Mouse (Mus musculus) intestine, embryonic 14.5 days (tissue): ENCODE results near the gene Prune2. TPM values are rescaled to one million over a fixed set of nuclear protein-coding genes. Genes with fewer than 3 reads are reported as not detected.

Experiments used
- ATAC-seq: fragments of 200-750 bp; cut with Nextera tagmentation; replicated peaks from 2 replicates; pipeline ENCODE4 v1.8.0; 2017; ENCODE audit warnings: low read depth, moderate number of reproducible peaks, moderate TSS enrichment, moderate library complexity; ENCODE audit not compliant: low FRiP score, low TSS enrichment
- DNase-seq: peaks from one replicate; pipeline ENCODE4 v3.0.0-alpha.2; 2018; ENCODE audit warnings: low spot score
- H3K27ac ChIP-seq: fragments of 300-500 bp; sonication (generic); 2 replicates; pipeline ENCODE4 v1.5.1; 2014; ENCODE audit warnings: low read depth, mild to moderate bottlenecking, control low read depth
- H3K27me3 ChIP-seq: fragments of 300-500 bp; sonication (generic); replicated peaks from 2 replicates; pipeline ENCODE4 v1.6.1; 2014; ENCODE audit warnings: low read length, control low read depth; ENCODE audit not compliant: control insufficient read depth, insufficient read depth
- H3K36me3 ChIP-seq: fragments of 300-500 bp; sonication (generic); 2 replicates; pipeline ENCODE4 v1.6.1; 2014; ENCODE audit warnings: low read length, control low read depth; ENCODE audit not compliant: control insufficient read depth, insufficient read depth
- H3K4me1 ChIP-seq: fragments of 300-500 bp; sonication (generic); replicated peaks from 2 replicates; pipeline ENCODE4 v1.6.1; 2014; ENCODE audit warnings: low read length, control low read depth, mixed read lengths; ENCODE audit not compliant: control insufficient read depth, insufficient read depth
- H3K4me2 ChIP-seq: fragments of 300-500 bp; sonication (generic); 2 replicates; pipeline ENCODE4 v1.6.1; 2014; ENCODE audit warnings: low read length
- H3K4me3 ChIP-seq: fragments of 300-500 bp; sonication (generic); 2 replicates; pipeline ENCODE4 v1.5.1; 2014; ENCODE audit warnings: low read depth, low read length, control low read depth, mixed read lengths
- H3K9ac ChIP-seq: fragments of 300-500 bp; sonication (generic); 2 replicates; pipeline ENCODE4 v1.6.1; 2014; ENCODE audit warnings: mild to moderate bottlenecking, low read length
- H3K9me3 ChIP-seq: fragments of 300-500 bp; sonication (generic); 2 replicates; pipeline ENCODE4 v1.6.1; 2016; ENCODE audit warnings: low read length, control low read depth; ENCODE audit not compliant: control insufficient read depth
- WGBS: fragments of 180-500 bp; shearing (Covaris S2); extraction: QIAGEN DNeasy Blood & Tissue Kit; methylation state at CpG from one replicate; pipeline ENCODE4 v1.1.7; 2014; 5-methylcytosine and 5-hydroxymethylcytosine counted together
- polyA plus RNA-seq: library from polyadenylated mRNA; unstranded; fragments of >200 nt; fragmentation: Nextera tagmentation; extraction: Ambion mirVana; gene quantifications from 2 replicates; pipeline ENCODE4 v1.2.1, GENCODE M21; 2014

Prune2 gene
- polyA plus RNA-seq, 1 experiment from 2014 or later = 2.2 TPM

DNA sequence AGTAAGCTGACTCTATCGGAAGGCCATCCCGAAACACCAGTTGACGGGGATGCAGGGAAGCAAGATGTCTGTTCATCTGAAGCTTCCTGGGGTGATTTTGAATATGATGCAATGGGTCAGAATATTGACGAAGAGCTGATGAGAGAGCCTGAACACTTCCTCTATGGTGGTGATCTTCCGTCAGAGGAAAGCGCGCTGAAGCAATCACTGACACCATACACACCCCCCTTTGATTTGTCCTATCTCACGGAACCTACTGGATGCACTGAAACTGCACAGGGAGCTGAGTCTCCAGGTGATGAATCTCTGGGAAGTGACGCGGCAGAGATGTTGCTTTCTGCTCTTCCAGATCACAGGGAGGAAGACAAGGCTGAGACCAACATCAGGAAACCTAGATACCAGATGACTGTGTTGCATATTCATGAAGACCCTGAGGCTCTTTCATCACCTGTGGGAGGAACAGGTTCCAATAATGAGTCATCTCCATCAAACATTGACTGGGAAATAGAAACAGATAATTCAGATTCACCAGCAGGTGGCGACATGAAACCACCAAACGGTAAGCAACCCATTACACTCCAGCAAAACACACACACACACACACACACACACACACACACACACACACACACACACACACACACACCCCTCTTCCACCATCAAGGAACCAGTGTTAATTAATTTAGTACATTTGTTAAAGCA is 168.3 kb downstream of the Prune2 start:
- DNase-seq (peak; percentile 58), ATAC-seq (no peak)
- Histone ChIP-seq H3K4me3 (no peak overlapping the region), H3K9ac (no peak overlapping the region), H3K9me3 (no peaks in the 10 kb centered on the region), H3K4me2 (no peak overlapping the region), H3K27ac (no peak overlapping the region), H3K27me3 (no peaks in the 10 kb centered on the region), H3K36me3 (no peaks in the 10 kb centered on the region), H3K4me1 (no peaks in the 10 kb centered on the region)
- WGBS = 67% methylated on average over 12 of the region's 12 CpGs

- Histone ChIP-seq H3K4me3 (no peak overlapping the region), H3K36me3 (no peaks in the 10 kb centered on the region), H3K9me3 (no peaks in the 10 kb centered on the region), H3K27me3 (no peaks in the 10 kb centered on the region), H3K9ac (no peak overlapping the region), H3K27ac (no peak overlapping the region), H3K4me1 (no peaks in the 10 kb centered on the region), H3K4me2 (no peak overlapping the region)
- DNase-seq = no peak
- no peak for ATAC-seq
- WGBS = 85% methylated on average over 7 of the region's 7 CpGs
Measured at GRCm38 (mm10) chr19:17125380-17125779, 169.5 kb downstream of the Prune2 start.

DNA sequence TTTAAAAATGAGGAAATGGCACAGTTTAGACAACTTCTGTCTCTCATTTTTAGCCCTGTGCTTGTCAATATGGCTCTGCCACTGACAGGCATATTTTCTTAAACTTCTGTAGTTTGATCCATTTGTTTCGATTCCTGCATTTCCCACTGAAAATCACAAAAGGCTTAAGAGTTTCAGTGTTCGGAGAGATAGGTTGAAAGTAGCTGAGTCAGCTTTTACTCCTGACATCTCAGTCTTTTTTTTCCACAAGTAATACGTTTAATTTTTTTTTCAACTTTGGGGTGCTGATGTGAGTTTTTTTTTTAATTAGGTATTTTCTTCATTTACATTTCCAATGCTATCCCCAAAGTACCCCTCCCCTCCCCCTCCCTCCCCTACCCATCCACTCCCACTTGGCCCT is 174.6 kb downstream of the Prune2 start:
- H3K4me3 ChIP-seq = no peak overlapping the region
- H3K4me1 ChIP-seq = no peaks in the 10 kb centered on the region
- H3K36me3 ChIP-seq = no peaks in the 10 kb centered on the region
- H3K9ac ChIP-seq = no peak overlapping the region
- 91% methylated on average over 3 of the region's 3 CpGs for WGBS
- no peaks in the 10 kb centered on the region for H3K27me3 ChIP-seq
- H3K27ac ChIP-seq = no peak overlapping the region
- ATAC-seq (no peak), DNase-seq (no peak)
- no peaks in the 10 kb centered on the region for H3K9me3 ChIP-seq
- H3K4me2 ChIP-seq = no peak overlapping the region

GRCm38 (mm10) chr19:17136677-17137460 is 181.0 kb downstream of the Prune2 start:
- H3K4me3 ChIP-seq = peak overlapping the region; percentile 30
- H3K27ac ChIP-seq = no peak overlapping the region
- DNase-seq (peak; percentile 66), ATAC-seq (no peak)
- 8% methylated on average over 21 of the region's 21 CpGs for WGBS
- H3K9me3 ChIP-seq = no peaks in the 10 kb centered on the region
- peaks cover 18% of the 10 kb centered on the region for H3K27me3 ChIP-seq
- H3K4me1 ChIP-seq = no peaks in the 10 kb centered on the region
- H3K36me3 ChIP-seq = no peaks in the 10 kb centered on the region
- peak overlapping the region; percentile 49 for H3K4me2 ChIP-seq
- peak overlapping the region; percentile 1; the same call in 1 of the 2 replicates for H3K9ac ChIP-seq

GRCm38 (mm10) chr19:17137656-17138055 is 181.7 kb downstream of the Prune2 start:
- Histone ChIP-seq H3K9ac (no peak overlapping the region), H3K27me3 (peaks cover 18% of the 10 kb centered on the region), H3K36me3 (no peaks in the 10 kb centered on the region), H3K9me3 (no peaks in the 10 kb centered on the region), H3K4me1 (no peaks in the 10 kb centered on the region), H3K4me3 (no peak overlapping the region), H3K27ac (no peak overlapping the region), H3K4me2 (no peak overlapping the region)
- DNase-seq = no peak
- ATAC-seq = no peak
- 45% methylated on average over 2 of the region's 2 CpGs for WGBS

- ATAC-seq (no peak), DNase-seq (no peak)
- no peaks in the 10 kb centered on the region for H3K4me1 ChIP-seq
- H3K27me3 ChIP-seq = peaks cover 18% of the 10 kb centered on the region
- no peak overlapping the region for H3K9ac ChIP-seq
- 25% methylated on average over 10 of the region's 10 CpGs for WGBS
- no peak overlapping the region for H3K4me2 ChIP-seq
- no peaks in the 10 kb centered on the region for H3K9me3 ChIP-seq
- H3K27ac ChIP-seq = no peak overlapping the region
- no peak overlapping the region for H3K4me3 ChIP-seq
- H3K36me3 ChIP-seq = no peaks in the 10 kb centered on the region
Measured at GRCm38 (mm10) chr19:17138144-17138915, 182.4 kb downstream of the Prune2 start.

GRCm38 (mm10) chr19:17140016-17140914 is 184.3 kb downstream of the Prune2 start:
- H3K4me2 ChIP-seq = no peak overlapping the region
- 52% methylated on average over 12 of the region's 12 CpGs for WGBS
- H3K4me1 ChIP-seq = no peaks in the 10 kb centered on the region
- H3K9ac ChIP-seq = no peak overlapping the region
- no peaks in the 10 kb centered on the region for H3K9me3 ChIP-seq
- H3K4me3 ChIP-seq = no peak overlapping the region
- no peak for DNase-seq
- H3K36me3 ChIP-seq = no peaks in the 10 kb centered on the region
- ATAC-seq = peak; percentile 74
- H3K27me3 ChIP-seq = peaks cover 18% of the 10 kb centered on the region
- no peak overlapping the region for H3K27ac ChIP-seq

- Histone ChIP-seq H3K36me3 (no peaks in the 10 kb centered on the region), H3K27me3 (0 out of 2 replicates have a peak, but pooled peaks cover 1% of the 10 kb centered on the region), H3K9me3 (no peaks in the 10 kb centered on the region), H3K27ac (no peak overlapping the region), H3K4me3 (no peak overlapping the region), H3K4me2 (no peak overlapping the region), H3K4me1 (no peaks in the 10 kb centered on the region), H3K9ac (no peak overlapping the region)
- WGBS = 92% methylated on average over 2 of the region's 2 CpGs
- ATAC-seq (no peak), DNase-seq (no peak)
Measured at GRCm38 (mm10) chr19:17143245-17143644, 187.3 kb downstream of the Prune2 start.
